Mouse (Mus musculus): ENCODE measurements around the gene Rp9.

- TF ChIP-seq MYOD1 (IDR thresholded peaks at IDR 0.05; ENCODE audit: control insufficient read depth in 1 of 3, insufficient read length in 2 of 3, low read depth in 2 of 3): no peak
- no peak for TF ChIP-seq POLR2A (IDR thresholded peaks at IDR 0.05; ENCODE audit: insufficient read length, low read depth)
- no peak for TF ChIP-seq TCF12 (IDR thresholded peaks at IDR 0.05; ENCODE audit: insufficient read depth, poor library complexity, severe bottlenecking)
- no peak for TF ChIP-seq REST (IDR thresholded peaks at IDR 0.05; ENCODE audit: insufficient read depth, insufficient read length)
- TF ChIP-seq USF1 (IDR thresholded peaks at IDR 0.05; ENCODE audit: low read depth): no peak
- TF ChIP-seq SRF (IDR thresholded peaks at IDR 0.05; ENCODE audit: control insufficient read depth, insufficient read length, low read depth): no peak
- TF ChIP-seq MAX (IDR thresholded peaks at IDR 0.05; ENCODE audit: low read depth): no peak
- no peak for TF ChIP-seq CEBPB (IDR thresholded peaks at IDR 0.05; ENCODE audit: insufficient read depth, poor library complexity, severe bottlenecking)
- no peak for TF ChIP-seq E2F4 (IDR thresholded peaks at IDR 0.05; ENCODE audit: insufficient read depth)
- TF ChIP-seq POLR2AphosphoS2 (IDR thresholded peaks at IDR 0.05; ENCODE audit: insufficient read length, low read depth): no peak
- TF ChIP-seq TCF3 (IDR thresholded peaks at IDR 0.05; ENCODE audit: insufficient read length, low read depth): no peak
These were observed 35.4 kb downstream of the Rp9 start for GRCm38 (mm10) chr9:22434101-22434500.
